Mouse (Mus musculus) heart, adult 18-20 months (tissue): Measurements from ENCODE around the gene Upf3b. TPM values are rescaled to one million over a fixed set of nuclear protein-coding genes. Genes with fewer than 3 reads are reported as not detected.
"Not testable (repeated sequence)": the region's sequence is repeated elsewhere in the genome, so short reads cannot be mapped to it uniquely, and the experiment has no call there.

Experiments
- DNase-seq, 2 experiments: peaks; one replicate each; pipeline ENCODE4 v3.0.0; 2021 to 2022; ENCODE audit warnings: mixed read lengths in 1 of 2
- total RNA-seq, 2 experiments: library from RNA; stranded (reverse); gene quantifications; 2 replicates each; pipeline ENCODE4 v1.2.3; 2021

Upf3b gene
- total RNA-seq, 2 experiments from 2014 or later, result 6.6 to 9.8 TPM

- not testable (repeated sequence) for DNase-seq
Observed at GRCm38 (mm10) chrX:37080345-37080744, 29.8 kb downstream of the Upf3b start.

DNA sequence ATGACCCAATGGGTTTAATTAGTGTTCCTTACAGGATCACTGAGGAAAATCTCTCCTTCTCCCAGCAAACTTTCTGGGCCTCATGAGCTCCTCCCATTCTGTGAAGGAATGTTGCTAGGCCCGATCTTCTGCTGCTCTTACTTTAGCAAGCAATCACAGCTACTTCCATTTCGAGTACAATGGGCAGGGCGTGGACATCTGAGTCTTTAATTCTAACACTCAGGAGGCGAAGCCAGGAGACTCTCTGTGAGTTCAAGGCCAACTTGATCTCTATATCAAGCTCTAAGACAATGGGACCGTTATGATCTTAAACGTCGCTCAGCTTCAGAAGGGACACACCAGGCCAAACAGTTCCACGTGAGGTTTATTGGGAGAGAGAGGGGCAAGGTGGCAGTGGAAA is 33.5 kb downstream of the Upf3b start:
- no peak for DNase-seq

GRCm38 (mm10) chrX:37074262-37074892 is 35.7 kb downstream of the Upf3b start:
- DNase-seq, result peak; percentile 11 to 79

GRCm38 (mm10) chrX:37068766-37069165 is 41.4 kb downstream of the Upf3b start:
- DNase-seq, result no peak

GRCm38 (mm10) chrX:37067299-37067698 is 42.8 kb downstream of the Upf3b start:
- no peak for DNase-seq

GRCm38 (mm10) chrX:37063902-37064301 is 46.2 kb downstream of the Upf3b start:
- DNase-seq, result no peak

- peak in 1 of 2 experiments; percentile 4 for DNase-seq
Observed at GRCm38 (mm10) chrX:37048890-37049823, 61.0 kb downstream of the Upf3b start.

DNA sequence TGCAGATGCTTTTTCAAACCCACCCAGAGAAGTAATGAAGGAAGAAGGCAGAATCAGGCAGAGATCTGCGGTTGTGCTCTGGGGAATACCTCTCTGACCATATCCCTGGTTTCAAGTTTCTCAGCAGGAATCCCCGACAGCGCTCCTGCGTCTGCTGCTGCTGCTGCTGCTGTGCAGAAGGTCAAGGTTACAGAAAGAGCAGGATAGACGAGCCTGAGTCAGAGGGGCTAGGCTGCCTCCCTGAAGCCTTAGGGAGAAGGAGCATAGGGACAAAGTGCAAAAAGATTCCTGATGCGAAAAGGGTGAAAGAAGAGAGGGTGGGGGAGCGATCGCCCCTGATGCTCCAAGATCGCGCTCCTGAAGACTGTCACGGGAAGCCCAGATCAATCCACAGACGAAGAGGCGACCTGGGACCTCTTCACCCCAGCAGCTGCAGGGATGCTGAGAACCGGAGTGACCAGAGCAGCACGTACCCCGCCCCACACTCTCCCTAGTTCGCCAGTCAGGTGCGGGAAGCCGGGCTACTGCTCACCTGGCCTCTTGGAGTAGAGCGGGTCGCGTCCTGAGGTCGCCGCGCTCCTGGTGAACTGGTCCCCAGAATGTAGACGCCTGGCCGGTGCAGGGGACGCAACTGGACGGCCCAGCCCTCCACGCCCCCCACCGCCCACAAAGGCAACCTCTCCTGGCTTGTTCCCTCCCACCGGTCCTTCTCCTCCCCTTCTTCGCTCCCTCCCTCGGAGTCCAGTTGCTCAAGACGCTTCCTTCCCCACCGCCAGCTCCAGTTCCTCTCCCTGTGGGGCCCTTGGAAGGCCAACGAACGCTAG is 61.8 kb downstream of the Upf3b start, which contains the start of gene Sowahd:
TSS of gene Sowahd (plus strand) at position 780 of the 824 bp plus-strand sequence.
- no peak for DNase-seq

DNA sequence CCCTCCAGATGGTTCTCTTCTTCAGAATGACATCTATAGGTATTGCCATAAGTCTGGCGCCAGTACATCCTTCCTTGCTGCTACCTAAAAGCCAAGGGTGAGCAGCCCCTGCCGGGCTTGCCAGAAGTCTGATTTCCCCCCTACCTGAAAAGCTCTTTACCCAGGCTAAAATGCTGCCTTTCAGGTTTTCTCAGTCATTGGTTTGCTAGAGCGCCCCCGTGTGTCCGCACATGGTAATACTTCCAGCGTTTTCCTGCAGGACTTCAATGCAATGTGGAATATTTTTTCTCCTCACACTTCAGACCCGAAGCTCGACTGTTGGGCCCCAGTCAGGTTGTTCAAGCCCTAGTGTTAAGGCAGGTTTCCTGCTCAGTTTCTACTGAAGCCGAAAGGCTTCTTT is 67.4 kb downstream of the Upf3b start:
- DNase-seq, result peak in 1 of 2 experiments; percentile 75

Other genes starting within 250 kb of the Upf3b start
- gene Ube2a, start 236.4 kb downstream of the Upf3b start, total RNA-seq, result 10 to 100 TPM; 69.8 to 71.6 TPM
- gene C330007P06Rik, start 236.2 kb downstream of the Upf3b start, total RNA-seq, result 10 to 100 TPM; 15.2 to 18.2 TPM
- gene Nkrf, start 207.4 kb downstream of the Upf3b start, total RNA-seq, result 1 to 10 TPM; 3.2 to 3.8 TPM
- 1 to 10 TPM; 4.1 to 7.5 TPM for gene Sept6, start 118.5 kb downstream of the Upf3b start, total RNA-seq
- not detected for gene Sowahd, start 61.5 kb downstream of the Upf3b start, total RNA-seq
- 100 to 1,000 TPM; 299 to 335 TPM for gene Rpl39, start 24.9 kb downstream of the Upf3b start, total RNA-seq
- gene Nkap, start 16.5 kb upstream of the Upf3b start, total RNA-seq, result 10 to 100 TPM in 1 of 2 experiments, 1 to 10 TPM in 1; 9.8 to 11.6 TPM
- not detected for gene Akap14, start 58.5 kb upstream of the Upf3b start, total RNA-seq
- gene Ndufa1, start 80.8 kb upstream of the Upf3b start, total RNA-seq, result 100 to 1,000 TPM; 829 to 884 TPM
- 1 to 10 TPM; 1.4 to 1.6 TPM for gene Rnf113a1, start 80.9 kb upstream of the Upf3b start, total RNA-seq
- not detected for gene Gm9, start 100.7 kb upstream of the Upf3b start, total RNA-seq
- not detected for gene Rhox1, start 111.9 kb upstream of the Upf3b start, total RNA-seq
- gene Rhox2a, start 134.7 kb upstream of the Upf3b start, total RNA-seq, result not detected
- gene Rhox3a, start 139.6 kb upstream of the Upf3b start, total RNA-seq, result not detected
- not detected for gene Rhox4a, start 155.0 kb upstream of the Upf3b start, total RNA-seq